Mouse (Mus musculus): Measurements from ENCODE around the gene Pole2. TPM values are rescaled to one million over a fixed set of nuclear protein-coding genes. Genes with fewer than 3 reads are reported as not detected.

The Pole2 gene
- polyA plus RNA-seq, 1 experiment from 2014 or later: 4.4 TPM

DNA sequence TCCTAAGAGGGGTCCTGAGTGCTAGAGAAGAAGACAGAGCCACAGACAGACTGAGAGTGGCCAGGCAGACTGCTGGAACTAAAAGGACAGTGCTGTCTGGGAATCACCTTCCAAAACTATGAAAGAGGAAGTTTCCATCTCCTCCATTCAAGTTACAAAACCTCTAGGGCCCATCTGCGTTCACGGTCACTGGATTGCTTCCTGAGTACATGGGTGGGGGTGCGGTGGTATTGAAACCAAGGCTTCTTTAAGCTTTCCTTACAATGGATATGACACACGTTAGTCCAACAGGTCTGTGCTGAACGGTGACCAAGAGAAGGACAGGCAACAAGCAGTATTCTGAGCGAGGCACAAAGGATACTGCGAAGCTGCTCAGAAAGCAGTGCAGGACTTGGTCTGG lies 13.6 kb downstream of the Pole2 start:
- H3K36me3 ChIP-seq (ENCODE audit: control insufficient read depth, insufficient read depth, low read length): no peaks in the 10 kb centered on the region
- no peak for ATAC-seq
- no peak overlapping the region for H3K27ac ChIP-seq (ENCODE audit: low read depth, low read length)
- H3K4me1 ChIP-seq (ENCODE audit: control insufficient read depth, insufficient read depth, low read depth, low read length): no peaks in the 10 kb centered on the region
- no peaks in the 10 kb centered on the region for H3K27me3 ChIP-seq (replicated peaks; ENCODE audit: control insufficient read depth, insufficient read depth, low read length)
- WGBS: 94% methylated on average over 7 of the region's 7 CpGs
- H3K4me3 ChIP-seq (ENCODE audit: low read length): no peak overlapping the region
- no peak overlapping the region for H3K9ac ChIP-seq (ENCODE audit: low read depth, low read length)
- no peaks in the 10 kb centered on the region for H3K9me3 ChIP-seq (ENCODE audit: control insufficient read depth, low read length)
- no peak overlapping the region for H3K4me2 ChIP-seq (ENCODE audit: low read length)

GRCm38 (mm10) chr12:69213186-69213777 lies 14.7 kb downstream of the Pole2 start:
- Histone ChIP-seq H3K4me3 (ENCODE audit: low read length) (no peak overlapping the region), H3K4me1 (ENCODE audit: control insufficient read depth, insufficient read depth, low read depth, low read length) (no peaks in the 10 kb centered on the region), H3K9me3 (ENCODE audit: control insufficient read depth, low read length) (no peaks in the 10 kb centered on the region), H3K36me3 (ENCODE audit: control insufficient read depth, insufficient read depth, low read length) (no peaks in the 10 kb centered on the region), H3K9ac (ENCODE audit: low read depth, low read length) (no peak overlapping the region), H3K27ac (ENCODE audit: low read depth, low read length) (no peak overlapping the region), H3K27me3 (replicated peaks; ENCODE audit: control insufficient read depth, insufficient read depth, low read length) (no peaks in the 10 kb centered on the region), H3K4me2 (ENCODE audit: low read length) (no peak overlapping the region)
- ATAC-seq: no peak
- WGBS: 94% methylated on average over 13 of the region's 13 CpGs

GRCm38 (mm10) chr12:69211057-69211456 lies 16.9 kb downstream of the Pole2 start:
- Histone ChIP-seq H3K4me3 (ENCODE audit: low read length) (no peak overlapping the region), H3K9me3 (ENCODE audit: control insufficient read depth, low read length) (no peaks in the 10 kb centered on the region), H3K36me3 (ENCODE audit: control insufficient read depth, insufficient read depth, low read length) (no peaks in the 10 kb centered on the region), H3K9ac (ENCODE audit: low read depth, low read length) (no peak overlapping the region), H3K4me2 (ENCODE audit: low read length) (no peak overlapping the region), H3K27ac (ENCODE audit: low read depth, low read length) (no peak overlapping the region), H3K27me3 (replicated peaks; ENCODE audit: control insufficient read depth, insufficient read depth, low read length) (no peaks in the 10 kb centered on the region), H3K4me1 (ENCODE audit: control insufficient read depth, insufficient read depth, low read depth, low read length) (no peaks in the 10 kb centered on the region)
- no peak for ATAC-seq
- 81% methylated on average over 5 of the region's 5 CpGs for WGBS

- no peak for ATAC-seq
- no peak overlapping the region for H3K4me3 ChIP-seq (ENCODE audit: low read length)
- H3K9me3 ChIP-seq (ENCODE audit: control insufficient read depth, low read length): no peaks in the 10 kb centered on the region
- H3K4me2 ChIP-seq (ENCODE audit: low read length): no peak overlapping the region
- H3K9ac ChIP-seq (ENCODE audit: low read depth, low read length): no peak overlapping the region
- H3K27ac ChIP-seq (ENCODE audit: low read depth, low read length): no peak overlapping the region
- H3K4me1 ChIP-seq (ENCODE audit: control insufficient read depth, insufficient read depth, low read depth, low read length): no peaks in the 10 kb centered on the region
- no peaks in the 10 kb centered on the region for H3K36me3 ChIP-seq (ENCODE audit: control insufficient read depth, insufficient read depth, low read length)
- 91% methylated on average over 18 of the region's 18 CpGs for WGBS
- H3K27me3 ChIP-seq (replicated peaks; ENCODE audit: control insufficient read depth, insufficient read depth, low read length): no peaks in the 10 kb centered on the region
Observed at GRCm38 (mm10) chr12:69210056-69210979, 17.7 kb downstream of the Pole2 start.

- 92% methylated on average over 2 of the region's 2 CpGs for WGBS
- H3K4me3 ChIP-seq (ENCODE audit: low read length): no peak overlapping the region
- H3K4me1 ChIP-seq (ENCODE audit: control insufficient read depth, insufficient read depth, low read depth, low read length): 0 out of 2 replicates have a peak, but pooled peaks cover 3% of the 10 kb centered on the region
- no peak for ATAC-seq
- no peak overlapping the region for H3K4me2 ChIP-seq (ENCODE audit: low read length)
- H3K9ac ChIP-seq (ENCODE audit: low read depth, low read length): no peak overlapping the region
- no peaks in the 10 kb centered on the region for H3K9me3 ChIP-seq (ENCODE audit: control insufficient read depth, low read length)
- no peaks in the 10 kb centered on the region for H3K36me3 ChIP-seq (ENCODE audit: control insufficient read depth, insufficient read depth, low read length)
- H3K27ac ChIP-seq (ENCODE audit: low read depth, low read length): no peak overlapping the region
- H3K27me3 ChIP-seq (replicated peaks; ENCODE audit: control insufficient read depth, insufficient read depth, low read length): no peaks in the 10 kb centered on the region
Observed at GRCm38 (mm10) chr12:69208520-69208919, 19.5 kb downstream of the Pole2 start.

DNA sequence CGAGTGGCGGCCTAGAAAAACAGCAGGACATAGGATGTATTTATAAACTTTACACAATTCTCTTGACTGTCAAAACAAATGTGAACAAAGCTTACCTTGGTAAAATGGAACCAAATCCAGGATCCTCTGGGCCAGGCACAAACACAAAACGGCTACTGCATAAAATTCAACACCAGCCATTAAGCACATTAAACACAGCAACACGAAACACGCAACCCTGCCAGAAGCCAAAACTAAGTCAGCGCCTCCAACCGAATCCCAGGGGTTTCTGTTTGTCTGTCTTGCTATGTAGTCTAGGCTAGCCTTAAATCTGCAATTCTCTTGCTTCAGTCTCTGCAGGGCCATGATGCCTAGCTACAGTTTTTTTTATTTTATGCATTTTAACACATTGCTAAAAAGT lies 20.1 kb downstream of the Pole2 start:
- H3K4me1 ChIP-seq (ENCODE audit: control insufficient read depth, insufficient read depth, low read depth, low read length): 0 out of 2 replicates have a peak, but pooled peaks cover 3% of the 10 kb centered on the region
- H3K4me3 ChIP-seq (ENCODE audit: low read length): no peak overlapping the region
- 97% methylated on average over 7 of the region's 7 CpGs for WGBS
- H3K9ac ChIP-seq (ENCODE audit: low read depth, low read length): no peak overlapping the region
- no peak overlapping the region for H3K4me2 ChIP-seq (ENCODE audit: low read length)
- no peaks in the 10 kb centered on the region for H3K9me3 ChIP-seq (ENCODE audit: control insufficient read depth, low read length)
- no peak overlapping the region for H3K27ac ChIP-seq (ENCODE audit: low read depth, low read length)
- no peaks in the 10 kb centered on the region for H3K27me3 ChIP-seq (replicated peaks; ENCODE audit: control insufficient read depth, insufficient read depth, low read length)
- ATAC-seq: no peak
- H3K36me3 ChIP-seq (ENCODE audit: control insufficient read depth, insufficient read depth, low read length): no peaks in the 10 kb centered on the region

GRCm38 (mm10) chr12:69207396-69207795 lies 20.6 kb downstream of the Pole2 start:
- no peak overlapping the region for H3K4me3 ChIP-seq (ENCODE audit: low read length)
- H3K9me3 ChIP-seq (ENCODE audit: control insufficient read depth, low read length): no peaks in the 10 kb centered on the region
- ATAC-seq: no peak
- no peak overlapping the region for H3K27ac ChIP-seq (ENCODE audit: low read depth, low read length)
- no peak overlapping the region for H3K4me2 ChIP-seq (ENCODE audit: low read length)
- H3K27me3 ChIP-seq (replicated peaks; ENCODE audit: control insufficient read depth, insufficient read depth, low read length): no peaks in the 10 kb centered on the region
- 0 out of 2 replicates have a peak, but pooled peaks cover 3% of the 10 kb centered on the region for H3K4me1 ChIP-seq (ENCODE audit: control insufficient read depth, insufficient read depth, low read depth, low read length)
- H3K9ac ChIP-seq (ENCODE audit: low read depth, low read length): no peak overlapping the region
- no peaks in the 10 kb centered on the region for H3K36me3 ChIP-seq (ENCODE audit: control insufficient read depth, insufficient read depth, low read length)
- 94% methylated on average over 8 of the region's 8 CpGs for WGBS

- Histone ChIP-seq H3K27ac (ENCODE audit: low read depth, low read length) (no peak within 1 kb of the TSS), H3K27me3 (replicated peaks; ENCODE audit: control insufficient read depth, insufficient read depth, low read length) (no peaks in the 10 kb centered on the region), H3K4me3 (ENCODE audit: low read length) (no peak within 1 kb of the TSS), H3K4me2 (ENCODE audit: low read length) (peak within 1 kb of the TSS; percentile 16; the same call in 1 of the 2 replicates), H3K36me3 (ENCODE audit: control insufficient read depth, insufficient read depth, low read length) (0 out of 2 replicates have a peak, but pooled peaks cover 4% of the 10 kb centered on the region), H3K9ac (ENCODE audit: low read depth, low read length) (no peak within 1 kb of the TSS), H3K4me1 (ENCODE audit: control insufficient read depth, insufficient read depth, low read depth, low read length) (peaks cover 6% of the 10 kb centered on the region), H3K9me3 (ENCODE audit: control insufficient read depth, low read length) (no peaks in the 10 kb centered on the region)
- 62% methylated on average over 16 of the region's 16 CpGs for WGBS
- peak; percentile 21; the same call in 1 of the 2 replicates for ATAC-seq
Observed at GRCm38 (mm10) chr12:69204052-69204833, 23.8 kb downstream of the Pole2 start, which contains the start of gene Gm49384. Gene Gm49384 (minus strand): TSS chr12:69204267.
